Mouse (Mus musculus) stomach, postnatal 0 days (tissue): Measurements from ENCODE around the gene Gabra2. TPM values are rescaled to one million over a fixed set of nuclear protein-coding genes. Genes with fewer than 3 reads are reported as not detected.

Experiments
- ATAC-seq: fragments of 200-750 bp; cut with Nextera tagmentation; 2 replicates; pipeline ENCODE4 v1.8.0; 2017; ENCODE audit not compliant: low FRiP score, low TSS enrichment
- DNase-seq: peaks from one replicate; pipeline ENCODE4 v3.0.0-alpha.2; 2016; ENCODE audit warnings: low spot score
- H3K27ac ChIP-seq: fragments of 300-500 bp; sonication (generic); replicated peaks from 2 replicates; pipeline ENCODE4 v1.5.1; 2014; ENCODE audit warnings: mild to moderate bottlenecking, control low read depth
- H3K27me3 ChIP-seq: fragments of 300-500 bp; sonication (generic); 2 replicates; pipeline ENCODE4 v1.6.1; 2014; ENCODE audit warnings: low read length; ENCODE audit not compliant: control insufficient read depth, insufficient read depth
- H3K36me3 ChIP-seq: fragments of 300-500 bp; sonication (generic); 2 replicates; pipeline ENCODE4 v1.6.1; 2014; ENCODE audit warnings: low read length, mixed read lengths; ENCODE audit not compliant: control insufficient read depth, insufficient read depth
- H3K4me1 ChIP-seq: fragments of 300-500 bp; sonication (generic); replicated peaks from 2 replicates; pipeline ENCODE4 v1.6.1; 2014; ENCODE audit warnings: antibody characterized with exemption; ENCODE audit not compliant: control insufficient read depth, insufficient read depth
- H3K4me2 ChIP-seq: fragments of 300-500 bp; sonication (generic); replicated peaks from 2 replicates; pipeline ENCODE4 v1.6.1; 2014; ENCODE audit warnings: low read depth, mild to moderate bottlenecking, control low read depth, moderate library complexity
- H3K4me3 ChIP-seq: fragments of 300-500 bp; sonication (generic); 2 replicates; pipeline ENCODE4 v1.5.1; 2014; ENCODE audit warnings: low read depth, low read length, control low read depth
- H3K9ac ChIP-seq: fragments of 300-500 bp; sonication (generic); 2 replicates; pipeline ENCODE4 v1.6.1; 2014; ENCODE audit warnings: mild to moderate bottlenecking, low read length, control low read depth, mixed read lengths
- H3K9me3 ChIP-seq: fragments of 300-500 bp; sonication (generic); 2 replicates; pipeline ENCODE4 v1.6.1; 2016; ENCODE audit warnings: low read length; ENCODE audit not compliant: control insufficient read depth
- CTCF ChIP-seq: IDR thresholded peaks from 2 replicates; pipeline ENCODE4 v1.5.1; 2016; ENCODE audit warnings: antibody characterized with exemption, low read depth, mild to moderate bottlenecking, moderate library complexity
- EP300 ChIP-seq: optimal IDR thresholded peaks from 2 replicates; pipeline ENCODE3; 2016; ENCODE audit warnings: antibody characterized with exemption
- WGBS: fragments of 180-500 bp; shearing (Covaris S2); extraction: QIAGEN DNeasy Blood & Tissue Kit; methylation state at CpG from one replicate; pipeline ENCODE4 v1.1.7; 2014; 5-methylcytosine and 5-hydroxymethylcytosine counted together
- polyA plus RNA-seq: library from polyadenylated mRNA; unstranded; fragments of >200 nt; fragmentation: Nextera tagmentation; extraction: Ambion mirVana; gene quantifications from 2 replicates; pipeline ENCODE4 v1.2.1, GENCODE M21; 2015

The Gabra2 gene
- 0.29 and 0.38 TPM in 2 replicates for polyA plus RNA-seq

DNA sequence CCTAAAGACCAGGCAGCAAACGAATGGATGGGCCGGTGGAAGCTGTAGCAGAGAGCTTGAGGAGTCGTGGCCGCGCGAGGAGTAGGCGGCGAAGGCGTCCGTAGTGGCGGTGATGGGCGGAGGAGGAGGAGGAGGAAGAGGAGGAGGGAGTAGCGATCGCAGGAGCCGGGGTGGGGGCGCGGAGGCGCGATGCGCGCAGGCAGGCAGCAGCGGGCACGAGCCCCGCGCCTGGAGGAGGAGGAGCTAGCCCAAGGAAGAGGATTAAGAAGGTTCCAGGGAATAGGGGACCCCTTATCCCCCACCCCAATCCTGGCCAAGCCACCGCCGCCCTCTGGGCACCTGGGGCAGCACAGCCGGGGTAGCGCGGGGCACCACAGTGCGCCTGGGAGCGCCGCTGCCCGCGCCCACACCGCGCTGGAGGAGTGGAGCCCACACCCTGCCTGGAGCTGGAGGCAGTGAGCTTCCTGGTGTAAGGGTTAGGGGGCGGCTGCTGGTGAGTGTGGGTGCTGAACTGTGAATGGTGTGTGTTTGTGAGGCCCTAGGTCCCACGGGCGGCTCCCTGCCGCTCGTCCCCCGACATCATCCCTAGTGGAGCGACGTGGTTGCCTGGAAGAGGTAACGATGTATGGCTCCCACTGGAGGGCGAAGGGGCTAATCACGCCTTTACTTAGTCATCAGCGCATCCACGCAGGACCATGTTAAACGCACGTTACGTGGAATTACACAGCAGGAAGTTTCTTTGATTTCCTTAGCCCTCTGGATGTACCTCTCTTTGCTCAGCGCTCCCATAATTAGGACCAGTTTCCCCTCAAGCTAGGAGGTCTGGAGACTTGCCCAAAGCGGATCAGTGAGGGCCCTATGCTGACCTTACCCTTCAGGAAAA lies at the start of gene Gabra2:
TSS of gene Gabra2 (minus strand) at position 125 of the 883 bp plus-strand sequence.
- no peaks in the 10 kb centered on the region for H3K27me3 ChIP-seq
- peak within 1 kb of the TSS; percentile 5; the same call in 1 of the 2 replicates for H3K9ac ChIP-seq
- H3K27ac ChIP-seq = no peak within 1 kb of the TSS
- no peak for TF ChIP-seq EP300
- TF ChIP-seq CTCF = peak; percentile 19; the same call in 1 of the 2 replicates
- no peaks in the 10 kb centered on the region for H3K36me3 ChIP-seq
- ATAC-seq (peak; percentile 53; the same call in 1 of the 2 replicates), DNase-seq (peak; percentile 25)
- peak within 1 kb of the TSS; percentile 50 for H3K4me3 ChIP-seq
- no peaks in the 10 kb centered on the region; the same call in 1 of the 2 replicates for H3K4me1 ChIP-seq
- no peaks in the 10 kb centered on the region for H3K9me3 ChIP-seq
- under 1% methylated on average over 53 of the region's 55 CpGs for WGBS
- H3K4me2 ChIP-seq = peak within 1 kb of the TSS; percentile 92

- TF ChIP-seq EP300 (no peak), CTCF (no peak)
- Histone ChIP-seq H3K27me3 (no peaks in the 10 kb centered on the region), H3K4me3 (no peak overlapping the region), H3K9me3 (no peaks in the 10 kb centered on the region), H3K9ac (no peak overlapping the region), H3K36me3 (no peaks in the 10 kb centered on the region), H3K4me2 (no peak overlapping the region), H3K27ac (no peak overlapping the region), H3K4me1 (no peaks in the 10 kb centered on the region)
- ATAC-seq = no peak
- 68% methylated on average over 4 of the region's 4 CpGs for WGBS
- no peak for DNase-seq
These were observed 41.0 kb upstream of the Gabra2 start for GRCm38 (mm10) chr5:71136691-71137090.

DNA sequence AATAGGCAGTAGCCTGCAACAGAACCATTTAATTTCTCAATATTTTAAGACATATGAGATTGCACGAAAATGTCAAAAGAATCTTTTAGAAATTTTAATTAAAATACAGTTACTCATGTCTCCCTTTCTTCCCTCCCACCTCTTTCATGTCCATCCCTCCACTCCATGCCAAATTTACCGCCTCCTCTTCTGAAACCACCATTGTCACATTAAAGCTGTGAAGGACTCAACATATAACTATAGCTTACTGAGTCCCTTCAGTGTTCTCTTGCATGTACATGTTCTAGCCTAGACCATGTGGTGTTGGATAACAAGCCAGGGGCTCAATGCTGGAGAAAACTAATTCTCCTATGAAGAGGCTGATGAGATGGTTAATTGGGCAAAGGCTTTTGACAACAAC lies 40.2 kb upstream of the Gabra2 start:
- H3K9ac ChIP-seq = no peak overlapping the region

DNA sequence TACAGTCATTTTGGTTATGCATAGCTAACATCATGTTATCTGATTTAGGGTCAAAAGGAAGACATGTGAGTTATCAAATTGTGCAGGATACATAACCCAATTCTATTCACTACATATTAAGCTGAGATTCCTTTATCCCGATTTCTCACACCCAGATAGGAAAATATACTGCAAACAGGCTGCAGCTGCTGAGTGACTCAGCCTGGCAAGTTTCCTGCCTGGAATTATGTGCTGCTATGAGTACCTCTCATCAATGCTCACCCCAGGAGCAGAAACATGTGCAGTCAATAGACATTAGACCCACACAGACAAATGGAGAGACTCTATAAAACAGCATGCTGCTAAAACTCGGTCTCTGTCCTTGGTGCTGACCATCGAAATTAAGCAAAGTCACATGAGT lies 32.1 kb upstream of the Gabra2 start:
- H3K4me1 ChIP-seq = no peaks in the 10 kb centered on the region
- TF ChIP-seq EP300 = no peak
- no peak for TF ChIP-seq CTCF
- no peaks in the 10 kb centered on the region for H3K27me3 ChIP-seq
- H3K27ac ChIP-seq = no peak overlapping the region
- ATAC-seq (no peak), DNase-seq (no peak)
- H3K36me3 ChIP-seq = no peaks in the 10 kb centered on the region
- no peak overlapping the region for H3K9ac ChIP-seq
- H3K4me2 ChIP-seq = no peak overlapping the region
- no peak overlapping the region for H3K4me3 ChIP-seq
- no peaks in the 10 kb centered on the region for H3K9me3 ChIP-seq
- 64% methylated on average over 3 of the region's 3 CpGs for WGBS

More for the DNA sequence above, 40.2 kb upstream of the Gabra2 start:
- TF ChIP-seq CTCF (no peak), EP300 (no peak)
- no peak overlapping the region for H3K27ac ChIP-seq
- DNase-seq (no peak), ATAC-seq (no peak)
- no peaks in the 10 kb centered on the region for H3K9me3 ChIP-seq
- H3K36me3 ChIP-seq = no peaks in the 10 kb centered on the region
- H3K27me3 ChIP-seq = no peaks in the 10 kb centered on the region
- 74% methylated on average over 2 of the region's 2 CpGs for whole genome bisulfite sequencing
- no peak overlapping the region for H3K4me3 ChIP-seq
- no peaks in the 10 kb centered on the region for H3K4me1 ChIP-seq
- no peak overlapping the region for H3K4me2 ChIP-seq

GRCm38 (mm10) chr5:71115216-71115615 lies 19.6 kb upstream of the Gabra2 start:
- H3K4me3 ChIP-seq = no peak overlapping the region
- H3K9me3 ChIP-seq = no peaks in the 10 kb centered on the region
- H3K4me1 ChIP-seq = no peaks in the 10 kb centered on the region
- no peaks in the 10 kb centered on the region for H3K27me3 ChIP-seq
- no peak overlapping the region for H3K9ac ChIP-seq
- no peaks in the 10 kb centered on the region for H3K36me3 ChIP-seq
- 22% methylated on average over 1 of the region's 1 CpGs for WGBS
- TF ChIP-seq EP300 = no peak
- no peak for TF ChIP-seq CTCF
- ATAC-seq = no peak
- peak; percentile 12 for DNase-seq
- H3K4me2 ChIP-seq = no peak overlapping the region
- no peak overlapping the region for H3K27ac ChIP-seq

- Histone ChIP-seq H3K9ac (no peak overlapping the region), H3K27ac (no peak overlapping the region), H3K4me3 (peak overlapping the region; percentile 50), H3K9me3 (no peaks in the 10 kb centered on the region), H3K27me3 (no peaks in the 10 kb centered on the region), H3K36me3 (no peaks in the 10 kb centered on the region), H3K4me1 (no peaks in the 10 kb centered on the region; the same call in 1 of the 2 replicates), H3K4me2 (peak overlapping the region; percentile 92)
- DNase-seq (peak; percentile 21), ATAC-seq (no peak)
- no peak for TF ChIP-seq EP300
- TF ChIP-seq CTCF = no peak
- under 1% methylated on average over 19 of the region's 19 CpGs for WGBS
These were observed 469 bp downstream of the Gabra2 start for GRCm38 (mm10) chr5:71095180-71095579.
